Mouse (Mus musculus): ENCODE results near the gene Acd. TPM values are rescaled to one million over a fixed set of nuclear protein-coding genes. Genes with fewer than 3 reads are reported as not detected.

The Acd gene
- polyA plus RNA-seq, 1 experiment from 2014 or later = 58.7 TPM

GRCm38 (mm10) chr8:105719637-105720036 is 18.7 kb upstream of the Acd start:
- Histone ChIP-seq H3K27ac (replicated peaks; ENCODE audit: low read depth, low read length) (no peak overlapping the region), H3K4me2 (ENCODE audit: low read depth, low read length) (no peak overlapping the region), H3K9ac (ENCODE audit: low read depth, low read length) (no peak overlapping the region), H3K9me3 (ENCODE audit: control insufficient read depth, low read length) (no peaks in the 10 kb centered on the region), H3K4me3 (ENCODE audit: low read depth, low read length) (no peak overlapping the region), H3K36me3 (ENCODE audit: control insufficient read depth, insufficient read depth, low read length) (peaks cover 21% of the 10 kb centered on the region), H3K4me1 (ENCODE audit: control insufficient read depth, insufficient read depth, low read length) (no peaks in the 10 kb centered on the region), H3K27me3 (replicated peaks; ENCODE audit: control insufficient read depth, insufficient read depth, low read length) (no peaks in the 10 kb centered on the region)
- 85% methylated on average over 4 of the region's 4 CpGs for WGBS
- DNase-seq (ENCODE audit: low spot score) = no peak
- no peak for ATAC-seq (ENCODE audit: low read depth)

DNA sequence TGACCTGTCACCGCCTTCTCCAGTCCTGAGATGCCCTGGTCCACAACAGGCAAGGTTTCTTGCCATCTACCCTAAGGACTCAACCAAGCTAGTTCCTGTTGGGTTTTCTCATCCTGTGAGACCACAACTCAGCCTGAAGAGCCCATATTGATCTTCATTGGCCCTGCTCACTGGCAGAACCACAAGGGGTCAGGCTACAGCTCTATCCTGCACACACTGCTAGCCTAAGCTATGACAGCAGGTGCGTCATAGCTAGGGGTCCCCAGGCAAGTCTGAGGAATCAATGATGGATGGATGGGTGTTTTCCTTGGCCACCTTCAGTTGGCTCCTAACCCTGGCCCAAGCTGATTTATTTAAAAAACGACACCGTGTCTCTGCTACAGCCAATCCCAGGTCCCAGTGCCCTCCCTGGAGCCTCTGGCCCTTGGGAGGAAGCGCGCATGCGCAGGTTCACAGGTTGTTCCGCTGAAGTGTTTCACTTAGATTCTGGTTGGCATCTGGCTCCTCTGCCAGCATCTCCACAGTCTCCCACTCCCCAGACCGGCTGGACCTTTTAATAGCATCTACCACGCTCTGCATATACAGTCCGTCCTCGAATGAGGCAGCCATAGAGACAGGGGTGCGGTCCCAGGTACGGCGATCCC is 15.5 kb upstream of the Acd start:
- Histone ChIP-seq H3K27ac (replicated peaks; ENCODE audit: low read depth, low read length) (no peak overlapping the region), H3K27me3 (replicated peaks; ENCODE audit: control insufficient read depth, insufficient read depth, low read length) (no peaks in the 10 kb centered on the region), H3K4me2 (ENCODE audit: low read depth, low read length) (no peak overlapping the region), H3K9me3 (ENCODE audit: control insufficient read depth, low read length) (no peaks in the 10 kb centered on the region), H3K4me1 (ENCODE audit: control insufficient read depth, insufficient read depth, low read length) (no peaks in the 10 kb centered on the region), H3K9ac (ENCODE audit: low read depth, low read length) (no peak overlapping the region), H3K36me3 (ENCODE audit: control insufficient read depth, insufficient read depth, low read length) (peaks cover 7% of the 10 kb centered on the region), H3K4me3 (ENCODE audit: low read depth, low read length) (no peak overlapping the region)
- ATAC-seq (ENCODE audit: low read depth) (no peak), DNase-seq (ENCODE audit: low spot score) (no peak)
- WGBS = 96% methylated on average over 15 of the region's 15 CpGs

GRCm38 (mm10) chr8:105715042-105715441 is 14.1 kb upstream of the Acd start:
- Histone ChIP-seq H3K9ac (ENCODE audit: low read depth, low read length) (no peak overlapping the region), H3K27ac (replicated peaks; ENCODE audit: low read depth, low read length) (0 out of 2 replicates have a peak overlapping the region, but pooled peaks have one; percentile 34), H3K4me2 (ENCODE audit: low read depth, low read length) (no peak overlapping the region), H3K27me3 (replicated peaks; ENCODE audit: control insufficient read depth, insufficient read depth, low read length) (no peaks in the 10 kb centered on the region), H3K4me3 (ENCODE audit: low read depth, low read length) (no peak overlapping the region), H3K36me3 (ENCODE audit: control insufficient read depth, insufficient read depth, low read length) (peaks cover 7% of the 10 kb centered on the region), H3K4me1 (ENCODE audit: control insufficient read depth, insufficient read depth, low read length) (no peaks in the 10 kb centered on the region), H3K9me3 (ENCODE audit: control insufficient read depth, low read length) (no peaks in the 10 kb centered on the region)
- ATAC-seq (ENCODE audit: low read depth) (peak; percentile 76), DNase-seq (ENCODE audit: low spot score) (peak; percentile 82)
- WGBS = 71% methylated on average over 6 of the region's 6 CpGs

DNA sequence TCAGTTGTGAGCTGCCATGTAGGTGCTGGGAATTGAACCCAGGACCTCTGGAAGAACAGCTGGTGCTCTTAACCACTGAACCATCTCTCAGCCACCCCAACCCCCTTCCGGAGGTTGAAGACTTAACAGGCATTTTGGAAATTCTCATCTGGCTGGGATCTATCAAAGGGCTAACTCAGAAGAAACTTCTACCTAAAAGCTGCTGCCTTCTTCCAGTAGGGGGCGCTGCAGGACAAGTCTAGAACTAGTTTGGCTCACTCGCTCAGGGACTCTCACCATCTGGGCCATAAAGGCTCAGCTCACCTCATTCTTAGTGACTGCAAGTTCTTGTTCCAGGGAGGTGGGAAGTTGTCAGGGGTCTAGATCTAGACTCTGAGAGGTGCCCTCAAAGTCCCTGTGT is 13.2 kb upstream of the Acd start:
- no peaks in the 10 kb centered on the region for H3K4me1 ChIP-seq (ENCODE audit: control insufficient read depth, insufficient read depth, low read length)
- H3K9ac ChIP-seq (ENCODE audit: low read depth, low read length) = no peak overlapping the region
- no peak overlapping the region for H3K4me3 ChIP-seq (ENCODE audit: low read depth, low read length)
- WGBS = 12% methylated on average over 3 of the region's 3 CpGs
- ATAC-seq (ENCODE audit: low read depth) = peak; percentile 35
- DNase-seq (ENCODE audit: low spot score) = peak; percentile 94
- H3K4me2 ChIP-seq (ENCODE audit: low read depth, low read length) = no peak overlapping the region
- H3K27me3 ChIP-seq (replicated peaks; ENCODE audit: control insufficient read depth, insufficient read depth, low read length) = no peaks in the 10 kb centered on the region
- no peak overlapping the region for H3K27ac ChIP-seq (replicated peaks; ENCODE audit: low read depth, low read length)
- H3K36me3 ChIP-seq (ENCODE audit: control insufficient read depth, insufficient read depth, low read length) = peaks cover 7% of the 10 kb centered on the region
- H3K9me3 ChIP-seq (ENCODE audit: control insufficient read depth, low read length) = no peaks in the 10 kb centered on the region

DNA sequence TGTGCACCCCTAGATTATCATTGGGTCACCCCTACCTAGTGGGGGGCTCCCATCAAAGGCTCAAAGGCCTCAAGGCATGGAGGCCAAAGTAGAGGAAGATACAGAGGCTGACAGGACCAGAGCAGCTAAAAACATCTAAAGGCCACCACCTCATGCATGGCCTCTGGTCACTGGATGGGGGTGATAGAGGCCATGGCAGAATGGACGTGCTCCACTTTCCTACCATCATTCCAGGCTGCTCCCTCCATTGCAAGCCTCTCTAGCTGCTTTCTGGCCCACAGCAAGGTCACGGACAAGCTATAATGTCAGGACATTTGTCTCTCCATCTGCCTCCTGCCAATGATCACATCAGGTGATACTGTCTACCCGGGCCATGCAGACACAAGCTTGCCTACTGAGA is 11.4 kb upstream of the Acd start:
- no peaks in the 10 kb centered on the region for H3K9me3 ChIP-seq (ENCODE audit: control insufficient read depth, low read length)
- no peak overlapping the region for H3K4me2 ChIP-seq (ENCODE audit: low read depth, low read length)
- H3K36me3 ChIP-seq (ENCODE audit: control insufficient read depth, insufficient read depth, low read length) = peaks cover 6% of the 10 kb centered on the region
- no peak overlapping the region for H3K9ac ChIP-seq (ENCODE audit: low read depth, low read length)
- no peak for DNase-seq (ENCODE audit: low spot score)
- no peak overlapping the region for H3K27ac ChIP-seq (replicated peaks; ENCODE audit: low read depth, low read length)
- ATAC-seq (ENCODE audit: low read depth) = no peak
- WGBS = 91% methylated on average over 3 of the region's 3 CpGs
- no peaks in the 10 kb centered on the region for H3K27me3 ChIP-seq (replicated peaks; ENCODE audit: control insufficient read depth, insufficient read depth, low read length)
- H3K4me3 ChIP-seq (ENCODE audit: low read depth, low read length) = no peak overlapping the region
- peaks cover 7% of the 10 kb centered on the region; the same call in 1 of the 2 replicates for H3K4me1 ChIP-seq (ENCODE audit: control insufficient read depth, insufficient read depth, low read length)

GRCm38 (mm10) chr8:105709317-105709716 is 8.4 kb upstream of the Acd start:
- 73% methylated on average over 12 of the region's 14 CpGs for WGBS
- ATAC-seq (ENCODE audit: low read depth) = no peak
- no peak for DNase-seq (ENCODE audit: low spot score)
- no peaks in the 10 kb centered on the region for H3K27me3 ChIP-seq (replicated peaks; ENCODE audit: control insufficient read depth, insufficient read depth, low read length)
- H3K4me2 ChIP-seq (ENCODE audit: low read depth, low read length) = no peak overlapping the region
- H3K36me3 ChIP-seq (ENCODE audit: control insufficient read depth, insufficient read depth, low read length) = 0 out of 2 replicates have a peak, but pooled peaks cover 4% of the 10 kb centered on the region
- no peak overlapping the region for H3K9ac ChIP-seq (ENCODE audit: low read depth, low read length)
- peaks cover 15% of the 10 kb centered on the region for H3K4me1 ChIP-seq (ENCODE audit: control insufficient read depth, insufficient read depth, low read length)
- H3K4me3 ChIP-seq (ENCODE audit: low read depth, low read length) = no peak overlapping the region
- no peaks in the 10 kb centered on the region for H3K9me3 ChIP-seq (ENCODE audit: control insufficient read depth, low read length)
- no peak overlapping the region for H3K27ac ChIP-seq (replicated peaks; ENCODE audit: low read depth, low read length)

DNA sequence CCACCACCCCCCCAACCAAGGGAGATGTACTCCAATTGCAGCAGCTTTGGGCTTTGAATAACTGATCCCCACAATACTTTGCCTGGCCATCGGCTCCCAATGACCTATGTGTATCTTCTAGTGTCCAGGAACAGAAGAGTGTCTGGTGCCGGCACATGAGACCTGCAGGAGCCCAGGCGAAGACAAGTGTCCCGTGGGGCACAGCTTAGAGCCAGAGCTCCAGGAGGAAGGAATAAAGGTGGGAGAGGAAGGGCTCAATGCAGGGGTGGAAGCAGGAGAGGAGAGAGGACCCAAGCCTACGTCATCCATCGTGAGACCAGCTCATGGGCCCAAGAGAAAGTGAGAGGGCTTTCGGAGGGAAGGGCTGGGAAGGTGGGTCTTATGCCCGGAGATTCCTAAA is 7.8 kb upstream of the Acd start:
- H3K27me3 ChIP-seq (replicated peaks; ENCODE audit: control insufficient read depth, insufficient read depth, low read length) = no peaks in the 10 kb centered on the region
- WGBS = 96% methylated on average over 8 of the region's 8 CpGs

GRCm38 (mm10) chr8:105707498-105708403 is 6.8 kb upstream of the Acd start, which contains the start of the genes 4933405L10Rik and Enkd1:
Gene 4933405L10Rik (plus strand): TSS chr8:105707655.
Gene Enkd1 (minus strand): TSS chr8:105708210.
- H3K4me1 ChIP-seq (ENCODE audit: control insufficient read depth, insufficient read depth, low read length) = peaks cover 15% of the 10 kb centered on the region
- H3K27me3 ChIP-seq (replicated peaks; ENCODE audit: control insufficient read depth, insufficient read depth, low read length) = no peaks in the 10 kb centered on the region
- WGBS = 0% methylated on average over 28 of the region's 55 CpGs
- DNase-seq (ENCODE audit: low spot score) = peak; percentile 97
- H3K9me3 ChIP-seq (ENCODE audit: control insufficient read depth, low read length) = no peaks in the 10 kb centered on the region
- ATAC-seq (ENCODE audit: low read depth) = peak; percentile 85
- H3K9ac ChIP-seq (ENCODE audit: low read depth, low read length) = peak within 1 kb of the TSS; percentile 76
- H3K36me3 ChIP-seq (ENCODE audit: control insufficient read depth, insufficient read depth, low read length) = peaks cover 19% of the 10 kb centered on the region
- peak within 1 kb of the TSS; percentile 91 for H3K4me2 ChIP-seq (ENCODE audit: low read depth, low read length)
- peak within 1 kb of the TSS; percentile 65 for H3K4me3 ChIP-seq (ENCODE audit: low read depth, low read length)
- H3K27ac ChIP-seq (replicated peaks; ENCODE audit: low read depth, low read length) = no peak within 1 kb of the TSS

More for the DNA sequence above, 7.8 kb upstream of the Acd start:
- DNase-seq (ENCODE audit: low spot score) = no peak
- peaks cover 10% of the 10 kb centered on the region for H3K36me3 ChIP-seq (ENCODE audit: control insufficient read depth, insufficient read depth, low read length)
- ATAC-seq (ENCODE audit: low read depth) = no peak
- no peak overlapping the region for H3K27ac ChIP-seq (replicated peaks; ENCODE audit: low read depth, low read length)
- no peak overlapping the region for H3K4me2 ChIP-seq (ENCODE audit: low read depth, low read length)
- H3K9me3 ChIP-seq (ENCODE audit: control insufficient read depth, low read length) = no peaks in the 10 kb centered on the region
- peaks cover 15% of the 10 kb centered on the region for H3K4me1 ChIP-seq (ENCODE audit: control insufficient read depth, insufficient read depth, low read length)
- no peak overlapping the region for H3K4me3 ChIP-seq (ENCODE audit: low read depth, low read length)
- H3K9ac ChIP-seq (ENCODE audit: low read depth, low read length) = no peak overlapping the region

Measured in embryonic facial prominence, embryonic 14.5 days (tissue).